Mouse (Mus musculus) T-helper 17 cell (primary cell): ENCODE measurements around the gene Qpct.

Experiments
- in situ Hi-C, 2 experiments: fragments of 300-600 bp; cut with MboI, MseI; formaldehyde crosslinking; loops; 1 replicate in 1 of 2; 2 replicates in 1 of 2; pipeline ENCODE4 v1.15.1; 2025; ENCODE audit warnings: high pct_unique_total_duplicates in 2 of 2

Qpct gene

GRCm38 (mm10) chr17:79051606-79052005 lies at the start of gene Qpct:
Qpct (plus strand) TSS chr17:79051906.
- in situ Hi-C loops: no loop called here

DNA sequence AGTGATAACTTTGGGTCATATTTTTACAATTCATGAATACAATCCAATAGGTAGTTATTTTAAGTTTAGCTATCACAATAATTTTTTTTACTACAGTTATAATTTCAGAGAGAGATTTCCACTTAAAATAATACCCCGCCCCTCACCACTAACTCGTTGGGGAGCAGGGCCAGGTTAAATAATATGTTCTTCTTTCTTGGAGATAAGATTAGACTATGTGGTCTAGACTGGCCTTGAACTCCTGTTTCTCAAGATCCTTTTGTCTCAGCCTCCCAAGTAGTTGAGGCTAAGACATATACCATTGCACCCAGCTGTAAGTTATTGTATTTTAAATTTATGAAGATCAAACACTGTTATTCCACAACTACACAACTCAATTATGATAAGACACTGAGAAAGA lies 38.1 kb upstream of the Qpct start:
- in situ Hi-C loops: no loop called here

GRCm38 (mm10) chr17:79014911-79015685 lies 36.6 kb upstream of the Qpct start:
- in situ Hi-C loops: no loop called here

- in situ Hi-C loops: no loop called here
Measured at GRCm38 (mm10) chr17:79015831-79016230, 35.9 kb upstream of the Qpct start.

GRCm38 (mm10) chr17:79018422-79018821 lies 33.3 kb upstream of the Qpct start:
- in situ Hi-C loops: no loop called here

- in situ Hi-C loops: no loop called here
Measured at GRCm38 (mm10) chr17:79019726-79020207, 31.9 kb upstream of the Qpct start.

- in situ Hi-C loops: no loop called here
Measured at GRCm38 (mm10) chr17:79020208-79020983, 31.3 kb upstream of the Qpct start, which contains the start of gene Prkd3. Prkd3 (minus strand) TSS chr17:79020816.

DNA sequence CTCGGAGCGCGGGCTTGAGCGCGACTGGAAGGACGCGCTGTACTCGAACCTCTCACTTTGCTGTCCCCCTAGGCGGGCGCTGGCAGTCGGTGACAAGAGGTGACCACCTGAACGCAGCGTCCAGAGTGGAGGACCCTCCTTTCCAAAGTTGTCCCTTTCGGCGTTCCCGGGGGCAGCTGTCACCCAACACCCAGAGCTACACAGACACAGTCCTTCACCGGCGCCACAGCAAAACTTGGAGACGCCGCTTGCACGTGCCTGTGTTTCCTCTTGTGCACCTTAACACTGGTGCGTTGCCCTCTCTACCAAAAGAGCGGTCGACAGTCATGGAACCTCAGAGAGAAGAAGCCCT lies 30.7 kb upstream of the Qpct start:
- in situ Hi-C loops: no loop called here

GRCm38 (mm10) chr17:79022746-79023145 lies 29.0 kb upstream of the Qpct start:
- in situ Hi-C loops: no loop called here

GRCm38 (mm10) chr17:79024544-79024943 lies 27.2 kb upstream of the Qpct start:
- in situ Hi-C loops: no loop called here

- in situ Hi-C loops: no loop called here
Measured at GRCm38 (mm10) chr17:79029226-79029625, 22.5 kb upstream of the Qpct start.

DNA sequence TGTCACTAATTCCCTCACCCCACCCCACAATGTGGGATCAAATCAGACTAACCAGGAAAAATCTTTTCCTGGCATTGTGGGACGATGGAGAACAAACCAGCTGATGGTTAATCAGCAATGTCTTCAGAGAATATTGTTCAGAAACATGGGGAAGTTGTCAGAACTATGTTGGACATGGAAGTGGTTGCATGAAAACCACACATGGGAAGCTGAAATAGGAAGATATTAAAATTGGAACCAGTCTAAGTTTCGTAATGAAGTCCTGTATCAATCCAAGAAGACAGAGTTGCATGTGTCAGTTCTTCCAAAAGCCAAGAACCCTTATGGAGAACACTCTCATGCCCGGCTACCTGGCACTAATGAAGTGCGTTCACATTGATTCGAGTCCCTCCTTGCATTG lies 20.1 kb upstream of the Qpct start:
- in situ Hi-C loops: no loop called here

DNA sequence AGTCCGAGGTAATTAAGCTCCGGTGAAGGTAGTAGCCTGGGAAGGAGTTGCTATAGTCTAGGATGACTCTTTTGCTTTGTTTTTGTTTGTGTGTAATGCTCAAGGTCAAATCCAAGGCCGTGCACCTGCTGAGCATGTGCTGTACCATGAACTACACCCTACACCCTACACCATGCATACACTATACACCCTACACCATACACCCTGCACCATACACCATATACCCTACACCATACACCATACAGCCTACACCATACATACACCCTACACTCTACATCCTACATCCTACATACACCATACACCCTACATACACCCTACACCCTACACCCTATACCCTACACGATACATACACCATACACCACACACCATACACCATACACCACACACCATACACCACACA lies 18.9 kb upstream of the Qpct start:
- in situ Hi-C loops: no loop called here

DNA sequence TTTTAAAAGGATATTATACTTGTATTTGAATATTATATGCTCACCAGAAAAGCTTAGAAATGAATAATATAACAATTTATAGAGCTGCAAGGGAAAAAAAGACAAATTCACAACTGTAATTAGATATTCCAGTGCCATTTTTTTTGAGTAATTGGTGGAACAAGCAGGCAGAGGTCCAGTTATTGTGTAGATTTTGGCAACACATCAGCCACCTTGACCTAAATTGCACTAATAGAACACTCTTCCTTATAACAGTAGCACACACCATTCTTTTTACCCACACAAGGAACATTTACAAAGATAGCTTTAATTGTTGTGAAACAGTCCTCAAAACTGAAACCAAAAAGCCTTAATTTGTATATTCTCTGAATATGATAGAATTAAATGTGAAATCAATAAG lies 12.0 kb upstream of the Qpct start:
- in situ Hi-C loops: no loop called here

GRCm38 (mm10) chr17:79043705-79044104 lies 8.0 kb upstream of the Qpct start:
- in situ Hi-C loops: no loop called here

GRCm38 (mm10) chr17:79052088-79052812 lies 544 bp downstream of the Qpct start:
- in situ Hi-C loops: no loop called here

DNA sequence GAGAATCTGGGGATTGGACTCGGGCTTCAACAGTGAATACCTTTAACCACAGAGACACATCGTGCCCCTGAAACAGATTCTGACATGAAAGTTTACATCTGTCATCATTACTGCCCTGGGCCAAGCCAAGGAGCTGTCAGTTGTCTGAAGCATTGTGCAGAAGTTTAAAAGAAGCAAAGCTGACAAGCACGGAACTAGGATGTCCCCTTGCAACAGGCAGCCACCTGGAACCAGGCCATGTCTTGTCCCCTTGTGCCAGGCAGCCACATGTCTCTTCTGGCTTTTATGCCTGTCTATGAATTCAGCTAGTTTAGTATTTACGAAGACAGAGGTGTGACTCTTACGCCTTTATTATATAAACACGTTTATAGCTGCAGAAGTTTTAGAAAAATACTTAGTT lies 6.6 kb downstream of the Qpct start:
- in situ Hi-C loops: no loop called here

- in situ Hi-C loops: no loop called here
Measured at GRCm38 (mm10) chr17:79060221-79060620, 8.5 kb downstream of the Qpct start.

- in situ Hi-C loops: no loop called here
Measured at GRCm38 (mm10) chr17:79064250-79064649, 12.5 kb downstream of the Qpct start.

GRCm38 (mm10) chr17:79068581-79068980 lies 16.9 kb downstream of the Qpct start:
- in situ Hi-C loops: no loop called here

- in situ Hi-C loops: no loop called here
Measured at GRCm38 (mm10) chr17:79069019-79069418, 17.3 kb downstream of the Qpct start.
